ENCODE assay signal across 16 mouse cellular contexts in genomic region chr5:77157777-77158540, GRCm38 (mm10). TPM values are rescaled to one million over a fixed set of nuclear protein-coding genes. Genes with fewer than 3 reads are reported as not detected.
DNase-seq lines count a peak whose midpoint lies in the region; ATAC-seq and TF ChIP-seq lines count a peak whose summit lies in the region.
"Had no signal": no experiment of that assay in that cellular context is flagged by ENCODE, and none has a peak within 500 bp of the region (broad histone marks: within the 10 kb centered on the region; RNA-seq: fewer than 3 reads in every experiment).

No protein-coding gene starts in this region.

- no peak for ATAC-seq in embryonic facial prominence, embryonic 13.5 days (ENCODE audit: insufficient number of reproducible peaks, insufficient read depth, low FRiP score, low TSS enrichment, low read depth)
- no peak for ATAC-seq in limb, embryonic 15.5 days (ENCODE audit: insufficient number of reproducible peaks, low FRiP score, low TSS enrichment, low read depth)
- ATAC-seq in forebrain, embryonic 14.5 days = no peak
- ATAC-seq: liver, embryonic 12.5 days had no signal

- TF ChIP-seq POLR2A in heart, adult 2 months (IDR thresholded peaks at IDR 0.05; ENCODE audit: insufficient read depth, low read depth, low read length) = no peak

- WGBS in heart, adult 2 months = 45% methylated on average over 14 of the region's 14 CpGs
- WGBS in embryonic facial prominence, embryonic 13.5 days = 26% methylated on average over 14 of the region's 14 CpGs
- 26% methylated on average over 14 of the region's 14 CpGs for WGBS in limb, embryonic 15.5 days
- 34% methylated on average over 14 of the region's 14 CpGs for WGBS in forebrain, embryonic 14.5 days

- H3K27me3 ChIP-seq in heart, adult 2 months (ENCODE audit: control insufficient read depth, insufficient read depth, low read length) = no peaks in the 10 kb centered on the region
- no peaks in the 10 kb centered on the region for H3K27me3 ChIP-seq in embryonic facial prominence, embryonic 13.5 days
- H3K27me3 ChIP-seq in limb, embryonic 15.5 days = no peaks in the 10 kb centered on the region
- H3K27me3 ChIP-seq in forebrain, embryonic 14.5 days (replicated peaks; ENCODE audit: control insufficient read depth, insufficient read depth, low read length) = no peaks in the 10 kb centered on the region

- H3K36me3 ChIP-seq in heart, adult 2 months (ENCODE audit: control insufficient read depth, insufficient read depth, low read length) = no peaks in the 10 kb centered on the region
- no peaks in the 10 kb centered on the region for H3K36me3 ChIP-seq in embryonic facial prominence, embryonic 13.5 days
- H3K36me3 ChIP-seq in limb, embryonic 15.5 days = no peaks in the 10 kb centered on the region
- no peaks in the 10 kb centered on the region for H3K36me3 ChIP-seq in forebrain, embryonic 14.5 days (ENCODE audit: control insufficient read depth, insufficient read depth, low read length)
- H3K36me3 ChIP-seq: forebrain, embryonic 10.5 days; liver, embryonic 12.5 days had no signal

- DNase-seq in heart, adult 2 months = peak in 1 of 2 experiments; percentile 43
- DNase-seq in heart, postnatal 36 days = no peak
- peak; percentile 10 for DNase-seq in left cerebral cortex, postnatal 4 days
- DNase-seq in left cerebral cortex, adult 18-20 months (ENCODE audit: low spot score in 2 of 2) = no peak
- no peak for DNase-seq in forebrain, embryonic 14.5 days (ENCODE audit: low spot score)
- DNase-seq: cerebellum, adult 11-12 months; kidney, postnatal 36 days; right cerebral cortex, adult 18-20 months; thymus, adult 2 months had no signal

- no peaks in the 10 kb centered on the region for H3K79me2 ChIP-seq in heart, adult 2 months (replicated peaks; ENCODE audit: control insufficient read depth, insufficient read depth, low read length)

- H3K4me1 ChIP-seq in heart, adult 2 months (ENCODE audit: control insufficient read depth, insufficient read depth, low read length) = peaks cover 7% of the 10 kb centered on the region
- peaks cover 7% of the 10 kb centered on the region for H3K4me1 ChIP-seq in embryonic facial prominence, embryonic 13.5 days
- H3K4me1 ChIP-seq in limb, embryonic 15.5 days = peaks cover 17% of the 10 kb centered on the region
- H3K4me1 ChIP-seq in forebrain, embryonic 14.5 days (ENCODE audit: control insufficient read depth, insufficient read depth, low read length) = peaks cover 5% of the 10 kb centered on the region
- H3K4me1 ChIP-seq: liver, embryonic 12.5 days had no signal

- peak overlapping the region; percentile 77 for H3K27ac ChIP-seq in heart, adult 2 months
- H3K27ac ChIP-seq in embryonic facial prominence, embryonic 13.5 days = no peak overlapping the region
- H3K27ac ChIP-seq in limb, embryonic 15.5 days = peak overlapping the region; percentile 72
- no peak overlapping the region for H3K27ac ChIP-seq in forebrain, embryonic 14.5 days (ENCODE audit: low read depth, low read length)
- H3K27ac ChIP-seq: forebrain, embryonic 10.5 days; liver, embryonic 12.5 days had no signal

- H3K9ac ChIP-seq in heart, adult 2 months (ENCODE audit: low read depth, low read length) = no peak overlapping the region
- no peak overlapping the region for H3K9ac ChIP-seq in embryonic facial prominence, embryonic 13.5 days
- no peak overlapping the region for H3K9ac ChIP-seq in limb, embryonic 15.5 days
- H3K9ac ChIP-seq in forebrain, embryonic 14.5 days (ENCODE audit: low read length) = no peak overlapping the region
- H3K9ac ChIP-seq: liver, embryonic 12.5 days had no signal

- intact Hi-C loops in heart, adult 2 months (cut with DNase I) = no loop called here
- intact Hi-C loops in heart, postnatal 36 days (cut with DNase I) = loop anchor here (5.0 kb wide), 1 partner anchor 36 kb away; no protein-coding TSS in a partner anchor
- intact Hi-C loops in left cerebral cortex, postnatal 4 days (cut with DNase I) = no loop called here

- 0 out of 2 replicates have a peak, but pooled peaks have one; percentile 20 for TF ChIP-seq EP300 in heart, adult 2 months (IDR thresholded peaks at IDR 0.05; ENCODE audit: insufficient read depth, low read depth, low read length)

- no peak for TF ChIP-seq CTCF in heart, adult 2 months (IDR thresholded peaks at IDR 0.05)

- H3K9me3 ChIP-seq in embryonic facial prominence, embryonic 13.5 days = no peaks in the 10 kb centered on the region
- no peaks in the 10 kb centered on the region for H3K9me3 ChIP-seq in limb, embryonic 15.5 days
- H3K9me3 ChIP-seq in forebrain, embryonic 14.5 days (replicated peaks; ENCODE audit: control insufficient read depth, low read length) = no peaks in the 10 kb centered on the region
- H3K9me3 ChIP-seq: forebrain, embryonic 10.5 days; liver, embryonic 12.5 days had no signal

- H3K4me2 ChIP-seq in embryonic facial prominence, embryonic 13.5 days = 0 out of 2 replicates have a peak overlapping the region, but pooled peaks have one; percentile 21
- peak overlapping the region; percentile 13; the same call in 1 of the 2 replicates for H3K4me2 ChIP-seq in limb, embryonic 15.5 days
- H3K4me2 ChIP-seq in forebrain, embryonic 14.5 days (ENCODE audit: low read length) = no peak overlapping the region
- H3K4me2 ChIP-seq: liver, embryonic 12.5 days had no signal

- H3K4me3 ChIP-seq in heart, adult 2 months = peak overlapping the region; percentile 2; the same call in 1 of the 2 replicates
- no peak overlapping the region for H3K4me3 ChIP-seq in embryonic facial prominence, embryonic 13.5 days
- no peak overlapping the region for H3K4me3 ChIP-seq in limb, embryonic 15.5 days
- H3K4me3 ChIP-seq in forebrain, embryonic 14.5 days (ENCODE audit: low read depth, low read length) = no peak overlapping the region
- H3K4me3 ChIP-seq: forebrain, embryonic 10.5 days; liver, embryonic 12.5 days had no signal

RNA-seq across cellular contexts. Expression of gene Hopx, which starts 43.0 kb away (rescaled TPM):
- 100 to 1,000 TPM; 367 to 385 TPM for total RNA-seq in heart, adult 2 months (2021)
- polyA plus RNA-seq in heart, adult 2 months (2012; rRNA removed) = 284 and 285 TPM in 2 replicates
- 100 to 1,000 TPM; 405 to 444 TPM for total RNA-seq in heart, postnatal 36 days (2021)
- 10 to 100 TPM; 11.1 to 13.7 TPM for total RNA-seq in left cerebral cortex, postnatal 4 days (2021)
- 10 to 100 TPM; 23.4 to 31.3 TPM for total RNA-seq in left cerebral cortex, adult 18-20 months (2021)
- polyA plus RNA-seq in embryonic facial prominence, embryonic 13.5 days (2015; fragmentation: Nextera tagmentation; extraction: Ambion mirVana) = 0.29 and 0.30 TPM in 2 replicates
- polyA plus RNA-seq in limb, embryonic 15.5 days (2015; fragmentation: Nextera tagmentation; extraction: Ambion mirVana) = 5.5 and 6.0 TPM in 2 replicates
- polyA plus RNA-seq in forebrain, embryonic 14.5 days (2014; fragmentation: Nextera tagmentation; extraction: Ambion mirVana) = 2.7 and 3.4 TPM in 2 replicates
- polyA plus RNA-seq: liver, embryonic 12.5 days had no signal

RNA-seq across cellular contexts. Expression of gene Spink2, which starts 53.3 kb away (rescaled TPM):
- total RNA-seq in heart, adult 2 months (2021) = not detected
- 1.3 and 2.2 TPM in 2 replicates for polyA plus RNA-seq in heart, adult 2 months (2012; rRNA removed)
- total RNA-seq in heart, postnatal 36 days (2021) = under 1 TPM in 1 of 2 experiments, not detected in 1; 0.53 TPM
- not detected for total RNA-seq in left cerebral cortex, postnatal 4 days (2021)
- total RNA-seq in left cerebral cortex, adult 18-20 months (2021) = not detected
- polyA plus RNA-seq in embryonic facial prominence, embryonic 13.5 days (2015; fragmentation: Nextera tagmentation; extraction: Ambion mirVana) = 0.72 and 0.91 TPM in 2 replicates
- 6.2 and 6.7 TPM in 2 replicates for polyA plus RNA-seq in limb, embryonic 15.5 days (2015; fragmentation: Nextera tagmentation; extraction: Ambion mirVana)
- polyA plus RNA-seq in forebrain, embryonic 14.5 days (2014; fragmentation: Nextera tagmentation; extraction: Ambion mirVana) = 0.75 and 0.99 TPM in 2 replicates
- total RNA-seq: layer of hippocampus, postnatal 25 days; megakaryocyte-erythroid progenitor cell, adult 5-6 weeks had no signal
- polyA plus RNA-seq: cortical plate, adult 2 months; liver, embryonic 12.5 days had no signal

Comparison
In these comparisons a context has a peak if more than half of its experiments do, and no peak if none do; other contexts are left out.
1. H3K27ac ChIP-seq: peak in heart, adult 2 months (single experiment) and limb, embryonic 15.5 days (single experiment); none in embryonic facial prominence, embryonic 13.5 days (single experiment) and forebrain, embryonic 14.5 days (single experiment).
2. RNA of gene Hopx, which starts 43.0 kb away (total RNA-seq): 405 to 444 TPM in heart, postnatal 36 days and 367 to 385 TPM in heart, adult 2 months; 23.4 to 31.3 TPM in left cerebral cortex, adult 18-20 months and 11.1 to 13.7 TPM in left cerebral cortex, postnatal 4 days; every median in the first group is over 10 times any median in the second.